Mouse (Mus musculus): ENCODE measurements around the gene Rab3b.
"Not testable (repeated sequence)": the region's sequence is repeated elsewhere in the genome, so short reads cannot be mapped to it uniquely, and the experiment has no call there.

Rab3b gene

GRCm38 (mm10) chr4:108900421-108900820 is 21.6 kb downstream of the Rab3b start:
- no peak for DNase-seq

GRCm38 (mm10) chr4:108902886-108903285 is 24.0 kb downstream of the Rab3b start:
- no peak for DNase-seq

GRCm38 (mm10) chr4:108903346-108903745 is 24.5 kb downstream of the Rab3b start:
- no peak for DNase-seq

GRCm38 (mm10) chr4:108904076-108904475 is 25.2 kb downstream of the Rab3b start:
- no peak for DNase-seq

- no peak for DNase-seq
Measured at GRCm38 (mm10) chr4:108904790-108905189, 25.9 kb downstream of the Rab3b start.

- DNase-seq = peak in 1 of 2 experiments; percentile 12
Measured at GRCm38 (mm10) chr4:108905859-108906258, 27.0 kb downstream of the Rab3b start.

- no peak for DNase-seq
Measured at GRCm38 (mm10) chr4:108907475-108907874, 28.6 kb downstream of the Rab3b start.

- DNase-seq = no peak
Measured at GRCm38 (mm10) chr4:108909872-108910425, 31.1 kb downstream of the Rab3b start.

- no peak for DNase-seq
Measured at GRCm38 (mm10) chr4:108911866-108912265, 33.0 kb downstream of the Rab3b start.

- DNase-seq = no peak
Measured at GRCm38 (mm10) chr4:108913180-108913579, 34.3 kb downstream of the Rab3b start.

GRCm38 (mm10) chr4:108914391-108914790 is 35.5 kb downstream of the Rab3b start:
- no peak for DNase-seq

GRCm38 (mm10) chr4:108915101-108915500 is 36.2 kb downstream of the Rab3b start:
- no peak for DNase-seq

- no peak for DNase-seq
Measured at GRCm38 (mm10) chr4:108917654-108918053, 38.8 kb downstream of the Rab3b start.

- DNase-seq = not testable (repeated sequence)
Measured at GRCm38 (mm10) chr4:108927945-108928344, 49.1 kb downstream of the Rab3b start.

- no peak for DNase-seq
Measured at GRCm38 (mm10) chr4:108933163-108933562, 54.3 kb downstream of the Rab3b start.

- no peak for DNase-seq
Measured at GRCm38 (mm10) chr4:108934856-108935255, 56.0 kb downstream of the Rab3b start.

GRCm38 (mm10) chr4:108937848-108938771 is 59.2 kb downstream of the Rab3b start:
- DNase-seq = peak; percentile 87 to 88

GRCm38 (mm10) chr4:108940681-108941473 is 62.0 kb downstream of the Rab3b start:
- DNase-seq = peak; percentile 75 to 82

- no peak for DNase-seq
Measured at GRCm38 (mm10) chr4:108942171-108942570, 63.3 kb downstream of the Rab3b start.

GRCm38 (mm10) chr4:108942986-108943720 is 64.3 kb downstream of the Rab3b start:
- DNase-seq = peak in 1 of 2 experiments; percentile 30

GRCm38 (mm10) chr4:108949168-108949567 is 70.3 kb downstream of the Rab3b start:
- DNase-seq = peak; percentile 79 to 81

- no peak for DNase-seq
Measured at GRCm38 (mm10) chr4:108950201-108950600, 71.3 kb downstream of the Rab3b start.

- no peak for DNase-seq
Measured at GRCm38 (mm10) chr4:108951663-108952062, 72.8 kb downstream of the Rab3b start.

All from cerebellum, postnatal 10 days (tissue).